In the genomic region with DNA sequence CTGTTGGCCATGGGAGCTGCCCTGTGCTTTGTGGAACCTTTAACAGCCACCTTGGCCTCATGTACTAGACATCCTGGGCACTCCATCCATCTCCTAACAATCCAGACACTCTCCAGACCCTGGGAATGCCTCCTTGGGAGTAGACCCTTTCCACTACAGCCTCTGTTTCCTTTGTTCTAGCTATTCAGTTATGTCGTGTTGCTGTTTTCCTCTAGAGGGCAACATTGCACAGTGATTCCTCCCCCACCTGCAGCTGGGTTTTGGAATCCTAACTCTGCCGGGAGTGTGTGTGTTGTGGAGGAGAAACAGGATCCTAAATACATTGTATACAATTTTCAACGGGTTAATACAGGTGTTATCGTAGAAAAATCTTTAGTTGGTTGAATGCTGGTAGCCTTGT, we compare ENCODE assay signal across 9 mouse cellular contexts. TPM values are rescaled to one million over a fixed set of nuclear protein-coding genes. Genes with fewer than 3 reads are reported as not detected.
A peak's percentile ranks its signal among the peaks of the same experiment; 100 is the strongest.
DNase-seq lines count a peak whose midpoint lies in the region; ATAC-seq and TF ChIP-seq lines count a peak whose summit lies in the region.
"Had no signal": no experiment of that assay in that cellular context is flagged by ENCODE, and none has a peak within 500 bp of the region (broad histone marks: within the 10 kb centered on the region; RNA-seq: fewer than 3 reads in every experiment).

No protein-coding gene starts in this region.

- in situ Hi-C loops in Patski (cut with MboI; ENCODE audit: low pct_unique_long_range_greater_than_20kb) = loop anchor here (5.0 kb wide), 1 partner anchor 130 kb away; no protein-coding TSS in a partner anchor

- DNase-seq in layer of hippocampus, adult 11-12 months (ENCODE audit: low spot score) = peak; percentile 22
- DNase-seq in layer of hippocampus, adult 9-11 months = no peak
- DNase-seq in Patski (ENCODE audit: low read depth, low spot score) = no peak
- peak; percentile 56 for DNase-seq in embryo, embryonic 11.5 days (ENCODE audit: low read depth, low spot score)
- DNase-seq in kidney, postnatal 4 days = peak; percentile 29 to 44
- peak; percentile 7 for DNase-seq in naive thymus-derived CD4-positive, alpha-beta T cell, adult 2 months (ENCODE audit: low read depth)
- no peak for DNase-seq in B cell, adult 2 months
- DNase-seq in natural killer cell, adult 2 months (ENCODE audit: low spot score in 2 of 2) = no peak

- POLR2A ChIA-PET in Patski (lab: Charles Lee) = interaction anchor here (1.3 kb wide), 1 partner anchor 133 kb away, joined by 4 read pairs; no protein-coding TSS in a partner anchor

- peak; percentile 65 for TF ChIP-seq CTCF in Patski (IDR thresholded peaks at IDR 0.05)

- ATAC-seq in Patski = no peak

- CTCF ChIA-PET in Patski (lab: Charles Lee) = interaction anchor here (0.9 to 2.5 kb wide), 8 partner anchors 14 to 134 kb away, joined by 3 to 26 read pairs (median 3); partner anchors contain the start of genes Spint4 and Wfdc13

- H3K27me3 ChIP-seq in Patski = peaks cover 16% of the 10 kb centered on the region
- H3K27me3 ChIP-seq: midbrain, embryonic 12.5 days had no signal

RNA-seq across cellular contexts. Expression of gene Eppin, which starts 1.4 kb away (rescaled TPM):
- not detected for polyA plus RNA-seq in Patski (2021)
- polyA plus RNA-seq: midbrain, embryonic 12.5 days had no signal

RNA-seq across cellular contexts. Expression of gene Wfdc6a, which starts 6.8 kb away (rescaled TPM):
- not detected for polyA plus RNA-seq in Patski (2021)
- polyA plus RNA-seq: midbrain, embryonic 12.5 days had no signal

RNA-seq across cellular contexts. Expression of gene Spint3, which starts 18.8 kb away (rescaled TPM):
- not detected for polyA plus RNA-seq in Patski (2021)
- polyA plus RNA-seq: midbrain, embryonic 12.5 days had no signal

RNA-seq across cellular contexts. Expression of gene Wfdc6b, which starts 21.3 kb away (rescaled TPM):
- polyA plus RNA-seq in Patski (2021) = not detected
- polyA plus RNA-seq: midbrain, embryonic 12.5 days had no signal

RNA-seq across cellular contexts. Expression of gene Wfdc8, which starts 21.4 kb away (rescaled TPM):
- polyA plus RNA-seq in Patski (2021) = not detected
- polyA plus RNA-seq: midbrain, embryonic 12.5 days had no signal

Comparison
In these comparisons a context has a peak if more than half of its experiments do, and no peak if none do; other contexts are left out.
1. DNase-seq: peak in layer of hippocampus, adult 11-12 months (single experiment), embryo, embryonic 11.5 days (single experiment), kidney, postnatal 4 days (2 of 2) and naive thymus-derived CD4-positive, alpha-beta T cell, adult 2 months (single experiment); none in layer of hippocampus, adult 9-11 months (single experiment), Patski (single experiment), B cell, adult 2 months (0 of 2) and natural killer cell, adult 2 months (0 of 2).